Mouse (Mus musculus): ENCODE measurements around the gene Tnfrsf9. TPM values are rescaled to one million over a fixed set of nuclear protein-coding genes. Genes with fewer than 3 reads are reported as not detected.

Tnfrsf9 gene
- total and polyA plus RNA-seq, 2 experiments from 2014 or later = 0.53 to 2.0 TPM

DNA sequence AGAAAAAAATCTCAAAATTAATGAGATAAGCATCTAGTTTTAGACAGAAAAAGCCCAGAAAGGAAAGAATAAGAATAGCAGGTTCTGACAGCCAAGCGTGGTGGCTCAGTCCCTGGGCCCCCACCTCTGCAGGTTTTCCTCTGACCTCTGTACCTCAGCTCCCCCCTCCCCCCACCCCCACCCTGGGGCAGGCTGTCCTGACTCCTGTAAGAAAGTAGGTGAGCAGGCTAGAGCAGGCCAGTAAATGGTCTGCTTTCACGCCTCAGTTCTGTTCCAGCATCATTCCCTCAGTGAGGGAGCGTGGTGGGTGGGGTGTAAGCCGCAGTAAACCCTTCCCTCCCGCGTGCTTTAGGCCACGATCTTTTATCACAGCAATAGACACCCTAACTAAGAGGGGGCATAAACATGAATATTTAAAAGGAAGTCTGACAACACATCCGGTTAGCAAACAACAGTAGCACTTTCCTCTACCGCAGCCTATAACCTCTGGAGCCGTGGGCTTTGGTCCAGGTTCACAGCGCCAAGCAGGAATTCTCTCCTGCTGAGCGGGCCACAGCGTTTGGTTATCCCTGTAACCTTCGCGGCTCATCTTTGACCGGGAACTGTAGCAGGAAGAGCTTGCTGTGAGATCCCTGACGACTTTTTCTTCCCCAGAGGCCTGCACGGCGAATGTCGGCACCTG is 24.9 kb upstream of the Tnfrsf9 start:
- no peaks in the 10 kb centered on the region for H3K9me3 ChIP-seq (replicated peaks; ENCODE audit: control insufficient read depth, low read length)
- H3K27ac ChIP-seq (ENCODE audit: low read depth) = 0 out of 2 replicates have a peak overlapping the region, but pooled peaks have one; percentile 3
- H3K27me3 ChIP-seq (ENCODE audit: control insufficient read depth, insufficient read depth, low read length) = no peaks in the 10 kb centered on the region
- no peak for TF ChIP-seq CTCF (IDR thresholded peaks at IDR 0.05; ENCODE audit: low read depth)
- no peak for TF ChIP-seq EP300 (IDR thresholded peaks at IDR 0.05; ENCODE audit: low read depth)
- no peak for DNase-seq (ENCODE audit: low spot score)
- no peaks in the 10 kb centered on the region for H3K4me1 ChIP-seq (ENCODE audit: control insufficient read depth, insufficient read depth)
- no peak overlapping the region for H3K9ac ChIP-seq (replicated peaks; ENCODE audit: low read depth, low read length)
- H3K36me3 ChIP-seq (replicated peaks; ENCODE audit: control insufficient read depth, insufficient read depth, low read length) = no peaks in the 10 kb centered on the region
- WGBS = 43% methylated on average over 20 of the region's 20 CpGs
- no peak for ATAC-seq (ENCODE audit: insufficient read depth, low read depth)
- peak overlapping the region; percentile 48 for H3K4me2 ChIP-seq (ENCODE audit: low read depth, low read length)
- H3K4me3 ChIP-seq (ENCODE audit: low read depth, low read length) = peak overlapping the region; percentile 7; the same call in 1 of the 2 replicates

DNA sequence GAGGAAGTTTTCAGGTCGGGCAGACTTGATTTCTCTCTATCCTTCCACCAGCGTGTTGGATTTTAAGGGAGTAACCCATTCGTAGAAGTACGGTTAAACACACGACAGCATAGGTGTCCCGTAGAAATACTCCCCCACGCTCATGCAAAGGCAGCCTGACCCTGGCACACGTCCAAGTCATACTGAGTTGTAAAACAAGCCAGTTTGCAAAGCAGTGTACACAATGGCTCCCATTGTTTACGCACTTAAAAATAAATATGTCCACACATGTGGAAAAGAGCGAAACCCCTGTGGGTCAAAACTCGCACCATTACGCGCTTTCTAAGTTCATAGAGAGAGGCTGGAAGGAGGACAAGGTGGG is 24.4 kb upstream of the Tnfrsf9 start:
- Histone ChIP-seq H3K27ac (ENCODE audit: low read depth) (no peak overlapping the region), H3K4me2 (ENCODE audit: low read depth, low read length) (peak overlapping the region; percentile 48), H3K9me3 (replicated peaks; ENCODE audit: control insufficient read depth, low read length) (no peaks in the 10 kb centered on the region), H3K4me1 (ENCODE audit: control insufficient read depth, insufficient read depth) (no peaks in the 10 kb centered on the region), H3K27me3 (ENCODE audit: control insufficient read depth, insufficient read depth, low read length) (no peaks in the 10 kb centered on the region), H3K36me3 (replicated peaks; ENCODE audit: control insufficient read depth, insufficient read depth, low read length) (no peaks in the 10 kb centered on the region), H3K9ac (replicated peaks; ENCODE audit: low read depth, low read length) (no peak overlapping the region), H3K4me3 (ENCODE audit: low read depth, low read length) (peak overlapping the region; percentile 7; the same call in 1 of the 2 replicates)
- no peak for ATAC-seq (ENCODE audit: insufficient read depth, low read depth)
- 46% methylated on average over 13 of the region's 13 CpGs for WGBS
- no peak for TF ChIP-seq CTCF (IDR thresholded peaks at IDR 0.05; ENCODE audit: low read depth)
- no peak for TF ChIP-seq EP300 (IDR thresholded peaks at IDR 0.05; ENCODE audit: low read depth)
- DNase-seq (ENCODE audit: low spot score) = no peak

DNA sequence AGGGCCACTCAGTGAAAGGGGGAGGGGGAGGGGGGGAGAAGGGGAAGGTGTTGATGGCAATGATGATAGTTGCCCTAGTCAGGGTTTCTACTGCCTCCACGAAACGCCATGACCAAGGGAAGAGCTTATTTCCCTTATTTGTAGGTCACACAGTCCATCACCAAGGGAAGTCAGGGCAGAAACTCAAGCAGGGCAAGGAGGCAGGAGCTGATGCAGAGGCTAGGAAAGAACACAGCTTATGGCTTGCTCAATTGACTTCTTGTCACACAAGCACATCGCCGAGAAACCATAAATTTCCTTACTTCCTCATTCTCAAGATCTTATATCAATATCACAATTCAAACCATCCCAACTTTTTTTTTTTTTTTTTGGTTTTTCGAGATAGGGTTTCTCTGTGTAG is 23.1 kb upstream of the Tnfrsf9 start:
- Histone ChIP-seq H3K27ac (ENCODE audit: low read depth) (no peak overlapping the region), H3K27me3 (ENCODE audit: control insufficient read depth, insufficient read depth, low read length) (no peaks in the 10 kb centered on the region), H3K36me3 (replicated peaks; ENCODE audit: control insufficient read depth, insufficient read depth, low read length) (peaks cover 6% of the 10 kb centered on the region), H3K4me2 (ENCODE audit: low read depth, low read length) (no peak overlapping the region), H3K4me3 (ENCODE audit: low read depth, low read length) (no peak overlapping the region), H3K4me1 (ENCODE audit: control insufficient read depth, insufficient read depth) (no peaks in the 10 kb centered on the region), H3K9me3 (replicated peaks; ENCODE audit: control insufficient read depth, low read length) (no peaks in the 10 kb centered on the region), H3K9ac (replicated peaks; ENCODE audit: low read depth, low read length) (no peak overlapping the region)
- no peak for ATAC-seq (ENCODE audit: insufficient read depth, low read depth)
- TF ChIP-seq EP300 (IDR thresholded peaks at IDR 0.05; ENCODE audit: low read depth) (no peak), CTCF (IDR thresholded peaks at IDR 0.05; ENCODE audit: low read depth) (no peak)
- DNase-seq (ENCODE audit: low spot score) = no peak
- 51% methylated on average over 5 of the region's 5 CpGs for WGBS

DNA sequence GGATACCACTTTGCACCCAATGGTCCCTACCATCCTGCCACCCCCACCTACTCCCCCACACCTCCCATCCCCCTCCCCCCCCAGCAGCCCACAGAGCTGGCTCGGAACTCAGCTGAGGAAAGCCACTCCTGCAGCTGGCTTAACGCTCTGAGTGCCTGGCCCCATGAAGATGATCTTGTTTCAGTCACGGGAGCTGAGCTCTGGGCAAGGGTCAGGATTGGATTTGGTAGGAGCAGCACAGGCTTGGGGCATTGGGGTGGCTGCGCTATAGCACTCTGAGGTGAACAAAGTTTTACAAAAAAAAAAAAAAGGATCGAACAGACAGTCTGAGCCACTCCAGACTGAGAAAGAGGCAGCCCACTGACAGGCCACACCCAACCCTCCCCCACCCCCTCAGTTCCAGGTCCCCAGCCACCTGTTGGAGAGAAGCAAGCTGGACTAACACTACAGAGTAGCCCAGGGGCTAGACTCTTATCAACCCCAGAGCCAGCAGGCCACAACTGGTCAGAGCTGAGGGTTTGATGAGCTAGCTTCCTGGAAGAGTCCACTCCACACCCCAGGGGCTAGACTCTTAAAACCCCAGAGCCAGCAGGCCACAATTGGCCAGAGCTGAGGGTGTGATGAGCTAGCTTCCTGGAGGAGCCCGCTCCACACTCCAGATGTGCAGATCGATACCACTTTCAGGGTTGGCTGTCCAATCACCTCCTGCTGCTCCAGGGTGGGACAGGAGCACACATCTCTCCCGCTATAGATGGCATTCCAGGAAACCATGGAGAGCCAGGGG is 19.5 kb upstream of the Tnfrsf9 start:
- DNase-seq (ENCODE audit: low spot score) = no peak
- WGBS = 61% methylated on average over 8 of the region's 8 CpGs
- Histone ChIP-seq H3K27ac (ENCODE audit: low read depth) (no peak overlapping the region), H3K27me3 (ENCODE audit: control insufficient read depth, insufficient read depth, low read length) (no peaks in the 10 kb centered on the region), H3K4me3 (ENCODE audit: low read depth, low read length) (no peak overlapping the region), H3K9me3 (replicated peaks; ENCODE audit: control insufficient read depth, low read length) (no peaks in the 10 kb centered on the region), H3K4me2 (ENCODE audit: low read depth, low read length) (no peak overlapping the region), H3K36me3 (replicated peaks; ENCODE audit: control insufficient read depth, insufficient read depth, low read length) (peaks cover 37% of the 10 kb centered on the region), H3K9ac (replicated peaks; ENCODE audit: low read depth, low read length) (no peak overlapping the region), H3K4me1 (ENCODE audit: control insufficient read depth, insufficient read depth) (no peaks in the 10 kb centered on the region)
- 0 out of 2 replicates have a peak, but pooled peaks have one; percentile 13 for ATAC-seq (ENCODE audit: insufficient read depth, low read depth)
- TF ChIP-seq EP300 (IDR thresholded peaks at IDR 0.05; ENCODE audit: low read depth) = no peak

DNA sequence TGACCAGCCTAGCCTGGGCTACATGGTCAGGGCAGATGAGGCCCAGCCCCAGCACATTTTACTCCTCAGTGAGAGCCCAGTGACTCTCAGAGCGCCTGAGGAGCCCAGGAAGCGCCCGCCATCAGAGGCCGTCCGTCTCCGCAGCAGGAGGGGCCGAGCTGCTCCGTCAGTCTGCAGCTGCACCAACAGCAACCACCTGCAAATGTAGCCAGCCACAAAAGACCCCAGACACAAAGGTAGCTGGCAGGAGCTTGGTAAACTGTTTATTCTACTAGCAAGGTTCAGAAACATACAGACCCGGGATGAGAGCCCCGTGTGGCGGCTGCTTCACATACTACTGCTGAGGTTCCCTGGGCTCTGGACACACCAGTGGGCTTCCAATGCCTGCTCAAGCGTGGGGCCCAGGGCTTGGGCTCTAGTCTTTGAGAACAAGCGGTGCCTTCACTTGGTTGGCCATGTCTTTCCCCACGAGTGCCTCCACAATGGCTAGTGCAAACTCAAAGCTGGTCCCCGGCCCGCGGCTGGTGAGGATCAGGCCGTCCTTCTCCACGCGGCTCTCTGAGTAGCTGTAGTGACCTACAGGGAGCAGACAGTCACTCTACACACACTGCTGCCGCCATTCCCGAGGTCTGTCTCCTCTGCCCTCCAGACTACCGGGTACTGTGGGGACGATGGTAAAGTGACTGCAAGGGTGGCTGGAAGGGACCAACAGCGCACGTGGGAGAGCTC is 17.3 kb upstream of the Tnfrsf9 start:
- peak overlapping the region; percentile 18; the same call in 1 of the 2 replicates for H3K27ac ChIP-seq (ENCODE audit: low read depth)
- H3K36me3 ChIP-seq (replicated peaks; ENCODE audit: control insufficient read depth, insufficient read depth, low read length) = peaks cover 52% of the 10 kb centered on the region
- no peak for DNase-seq (ENCODE audit: low spot score)
- TF ChIP-seq EP300 (IDR thresholded peaks at IDR 0.05; ENCODE audit: low read depth) (no peak), CTCF (IDR thresholded peaks at IDR 0.05; ENCODE audit: low read depth) (no peak)
- ATAC-seq (ENCODE audit: insufficient read depth, low read depth) = no peak
- H3K4me1 ChIP-seq (ENCODE audit: control insufficient read depth, insufficient read depth) = no peaks in the 10 kb centered on the region
- H3K4me3 ChIP-seq (ENCODE audit: low read depth, low read length) = no peak overlapping the region
- no peak overlapping the region for H3K9ac ChIP-seq (replicated peaks; ENCODE audit: low read depth, low read length)
- H3K9me3 ChIP-seq (replicated peaks; ENCODE audit: control insufficient read depth, low read length) = no peaks in the 10 kb centered on the region
- H3K27me3 ChIP-seq (ENCODE audit: control insufficient read depth, insufficient read depth, low read length) = no peaks in the 10 kb centered on the region
- no peak overlapping the region for H3K4me2 ChIP-seq (ENCODE audit: low read depth, low read length)
- 92% methylated on average over 26 of the region's 26 CpGs for WGBS

All from heart, postnatal 0 days (tissue).